Mouse (Mus musculus) ES-E14 (cell line): Measurements from ENCODE around the gene Rara. TPM values are rescaled to one million over a fixed set of nuclear protein-coding genes. Genes with fewer than 3 reads are reported as not detected.

Experiments
- DNase-seq: peaks from one replicate; pipeline ENCODE4 v3.0.0-alpha.2; 2013; ENCODE audit warnings: low read depth, low spot score
- H3K27ac ChIP-seq: 2 replicates; pipeline ENCODE4 v1.5.1; 2012; ENCODE audit warnings: low read depth, mild to moderate bottlenecking, low read length, moderate library complexity, mixed read lengths; ENCODE audit not compliant: poor library complexity, insufficient read depth, severe bottlenecking
- H3K36me3 ChIP-seq: 2 replicates; pipeline ENCODE4 v1.6.1; 2012; ENCODE audit warnings: mild to moderate bottlenecking, low read length, moderate library complexity, mixed read lengths; ENCODE audit not compliant: control insufficient read depth, poor library complexity, insufficient read depth, severe bottlenecking
- H3K4me1 ChIP-seq, 2 experiments: fragments of 150-350 bp in 1 of 2; sonication (generic) in 1 of 2; 2 replicates each; pipeline ENCODE4 v1.6.1; 2012; ENCODE audit warnings: low read length in 2 of 2, mild to moderate bottlenecking in 1 of 2, mixed read lengths in 1 of 2; ENCODE audit not compliant: control insufficient read depth in 2 of 2, insufficient read depth in 2 of 2, poor library complexity in 1 of 2
- H3K4me3 ChIP-seq, 2 experiments: fragments of 150-350 bp in 1 of 2; sonication (generic) in 1 of 2; 2 replicates each; pipeline ENCODE4 v1.5.1; 2012; ENCODE audit warnings: low read length in 2 of 2, low read depth in 1 of 2, mild to moderate bottlenecking in 1 of 2, mixed read lengths in 1 of 2; ENCODE audit not compliant: insufficient read depth in 1 of 2, poor library complexity in 1 of 2, severe bottlenecking in 1 of 2
- H3K9ac ChIP-seq: 2 replicates; pipeline ENCODE4 v1.6.1; 2012; ENCODE audit warnings: low read depth, mild to moderate bottlenecking, low read length, mixed read lengths; ENCODE audit not compliant: poor library complexity, insufficient read depth, severe bottlenecking
- H3K9me3 ChIP-seq: fragments of 150-350 bp; sonication (generic); 2 replicates; pipeline ENCODE4 v1.6.1; 2012; ENCODE audit warnings: low read depth, mild to moderate bottlenecking, low read length; ENCODE audit not compliant: control insufficient read depth, insufficient read depth
- CHD2 ChIP-seq: IDR thresholded peaks from 2 replicates; pipeline ENCODE4 v1.6.1; 2014; ENCODE audit warnings: mild to moderate bottlenecking, low read depth, low read length, inconsistent platforms
- HCFC1 ChIP-seq: IDR thresholded peaks from 2 replicates; pipeline ENCODE4 v1.6.1; 2012; ENCODE audit warnings: low read length, inconsistent platforms, borderline replicate concordance; ENCODE audit not compliant: insufficient read depth
- MAFK ChIP-seq: IDR thresholded peaks from 2 replicates; pipeline ENCODE4 v1.6.1; 2014; ENCODE audit warnings: mild to moderate bottlenecking, low read depth, low read length, inconsistent platforms; ENCODE audit not compliant: insufficient read depth
- ZNF384 ChIP-seq: IDR thresholded peaks from 2 replicates; pipeline ENCODE4 v1.6.1; 2012; ENCODE audit warnings: low read depth, low read length, inconsistent platforms
- in situ Hi-C, 2 experiments: fragments of 600-800 bp; cut with MboI; formaldehyde crosslinking; loops; one replicate each; pipeline ENCODE4 v1.15.1; 2025; ENCODE audit warnings: low sequenced_read_pairs in 2 of 2, inconsistent platforms in 1 of 2; ENCODE audit not compliant: unreplicated experiment in 2 of 2
- total RNA-seq: library from RNA; depleted of rRNA; stranded (reverse); fragments of 300-350 nt; gene quantifications from 2 replicates; pipeline ENCODE4 v1.2.3, GENCODE M21; 2012; rRNA removed

Gene Rara
- total RNA-seq, 1 experiment: 25.8 TPM

- peak within 1 kb of the TSS; percentile 88 to 98 for H3K4me3 ChIP-seq
- peaks cover 22% of the 10 kb centered on the region for H3K36me3 ChIP-seq
- no peaks in the 10 kb centered on the region for H3K9me3 ChIP-seq
- H3K4me1 ChIP-seq: peaks cover 4 to 5% of the 10 kb centered on the region in 2 experiments; a peak in 2 of 4 replicates
- H3K27ac ChIP-seq: peak within 1 kb of the TSS; percentile 57
- peak; percentile 99 for DNase-seq
- peak within 1 kb of the TSS; percentile 95 for H3K9ac ChIP-seq
- in situ Hi-C loops: loop anchor here in 1 of 2 experiments (25.0 kb wide), 2 partner anchors 786 to 1861 kb away; partner anchors contain the start of gene Tbkbp1
- TF ChIP-seq ZNF384 (no peak), HCFC1 (0 out of 2 replicates have a peak, but pooled peaks have one; percentile 43), CHD2 (peak; percentile 99), MAFK (no peak)
Measured at GRCm38 (mm10) chr11:99023500-99024467, 96.2 kb downstream of the Rara start, which contains the start of gene Top2a. TSS of gene Top2a (minus strand) at chr11:99024189.

Other genes starting within 250 kb of the Rara start
- 376 and 408 TPM in 2 replicates for gene Psmd3, start 245.3 kb upstream of the Rara start, total RNA-seq
- 0.18 TPM in 1 of 2 replicates, not detected in the other for gene Csf3, start 226.6 kb upstream of the Rara start, total RNA-seq
- gene Med24, start 198.4 kb upstream of the Rara start, total RNA-seq: 53.5 and 75.7 TPM in 2 replicates
- 7.7 and 9.0 TPM in 2 replicates for gene Thra, start 187.2 kb upstream of the Rara start, total RNA-seq
- gene Nr1d1, start 152.5 kb upstream of the Rara start, total RNA-seq: 2.9 and 3.3 TPM in 2 replicates
- gene Msl1, start 132.3 kb upstream of the Rara start, total RNA-seq: 18.3 and 27.1 TPM in 2 replicates
- 11.7 and 14.6 TPM in 2 replicates for gene Casc3, start 122.9 kb upstream of the Rara start, total RNA-seq
- 0.98 and 1.4 TPM in 2 replicates for gene Rapgefl1, start 91.0 kb upstream of the Rara start, total RNA-seq
- 4.7 and 5.8 TPM in 2 replicates for gene Wipf2, start 64.2 kb upstream of the Rara start, total RNA-seq
- gene Cdc6, start 20.0 kb upstream of the Rara start, total RNA-seq: 32.7 and 51.3 TPM in 2 replicates
- gene Gjd3, start 55.2 kb downstream of the Rara start, total RNA-seq: 0.27 and 1.7 TPM in 2 replicates
- gene Top2a, start 96.4 kb downstream of the Rara start, total RNA-seq: 353 and 381 TPM in 2 replicates
- gene Igfbp4, start 113.4 kb downstream of the Rara start, total RNA-seq: 31.5 and 38.8 TPM in 2 replicates
- 1.1 and 1.2 TPM in 2 replicates for gene Tns4, start 161.5 kb downstream of the Rara start, total RNA-seq
- 0.58 and 1.4 TPM in 2 replicates for gene Ccr7, start 227.3 kb downstream of the Rara start, total RNA-seq